Mouse (Mus musculus) kidney, adult 11 months (tissue): ENCODE results near the gene Plxna2.

ENCODE experiments used
- DNase-seq: peaks from one replicate; pipeline ENCODE4 v3.0.0; 2022

Plxna2 gene

GRCm38 (mm10) chr1:194714138-194715031 lies 96.4 kb downstream of the Plxna2 start:
- no peak for DNase-seq

DNA sequence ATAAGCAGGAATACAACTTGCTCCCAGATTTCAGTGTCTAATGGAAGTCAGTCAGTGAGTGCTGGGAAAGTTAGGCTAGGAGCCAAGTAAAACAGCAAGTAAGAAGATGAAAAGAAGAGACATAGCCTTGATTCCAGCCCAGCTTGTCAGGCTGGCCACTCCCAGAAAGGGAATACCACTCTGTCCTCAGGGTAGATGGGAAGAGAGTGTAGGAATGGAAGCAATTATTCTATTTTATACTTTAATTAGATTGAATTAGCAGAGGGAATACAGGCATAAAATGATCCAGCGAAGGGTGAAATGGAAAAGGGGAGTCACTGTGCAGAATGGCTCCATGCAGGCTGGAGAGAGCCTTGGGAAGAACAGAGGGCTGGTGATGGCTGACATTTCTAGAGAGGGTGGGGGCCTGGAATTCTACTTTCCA lies 99.4 kb downstream of the Plxna2 start:
- no peak for DNase-seq

DNA sequence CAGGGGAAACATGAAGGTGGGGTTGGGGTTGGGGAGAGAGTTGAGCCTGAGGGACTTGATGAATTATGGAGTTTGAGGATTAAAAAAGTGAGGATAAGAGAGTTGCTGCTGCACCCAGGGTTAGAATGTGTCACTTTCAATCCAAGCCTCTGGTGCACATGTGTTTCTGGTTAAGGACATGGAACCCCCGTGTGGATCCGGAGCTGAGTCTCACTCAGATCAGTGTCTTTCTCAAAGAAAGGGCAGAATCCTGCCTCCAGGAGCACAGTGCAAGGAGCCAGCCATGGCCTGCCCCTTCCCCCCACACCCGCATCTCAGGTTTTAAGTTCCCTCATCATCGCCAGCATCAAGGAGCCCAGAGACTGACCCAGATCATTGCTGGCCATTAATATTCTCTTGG lies 102.4 kb downstream of the Plxna2 start:
- no peak for DNase-seq

GRCm38 (mm10) chr1:194721260-194721659 lies 103.2 kb downstream of the Plxna2 start:
- no peak for DNase-seq

- DNase-seq, result peak; percentile 55
These were observed 104.3 kb downstream of the Plxna2 start for GRCm38 (mm10) chr1:194722329-194722728.

DNA sequence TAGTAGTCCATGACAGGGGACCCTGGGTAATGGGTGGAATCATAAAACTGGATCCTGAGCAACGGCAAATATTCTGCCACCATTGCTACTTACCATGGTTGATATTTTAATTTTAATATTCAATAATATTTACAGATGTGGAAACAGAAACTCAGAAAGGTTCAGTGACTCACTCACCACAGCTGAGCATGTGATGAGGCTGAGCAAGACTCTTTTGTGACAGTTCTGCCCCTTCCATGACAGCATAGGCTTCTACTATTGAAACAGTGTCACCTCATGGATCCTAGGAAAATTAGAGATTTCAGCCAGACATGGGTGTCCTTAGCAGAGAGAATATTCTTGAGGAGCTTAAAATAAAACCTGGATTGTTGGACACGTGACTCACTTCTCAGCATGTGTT lies 116.8 kb downstream of the Plxna2 start:
- DNase-seq, result no peak

- no peak for DNase-seq
These were observed 121.9 kb downstream of the Plxna2 start for GRCm38 (mm10) chr1:194739894-194740293.

- no peak for DNase-seq
These were observed 124.9 kb downstream of the Plxna2 start for GRCm38 (mm10) chr1:194742901-194743422.

DNA sequence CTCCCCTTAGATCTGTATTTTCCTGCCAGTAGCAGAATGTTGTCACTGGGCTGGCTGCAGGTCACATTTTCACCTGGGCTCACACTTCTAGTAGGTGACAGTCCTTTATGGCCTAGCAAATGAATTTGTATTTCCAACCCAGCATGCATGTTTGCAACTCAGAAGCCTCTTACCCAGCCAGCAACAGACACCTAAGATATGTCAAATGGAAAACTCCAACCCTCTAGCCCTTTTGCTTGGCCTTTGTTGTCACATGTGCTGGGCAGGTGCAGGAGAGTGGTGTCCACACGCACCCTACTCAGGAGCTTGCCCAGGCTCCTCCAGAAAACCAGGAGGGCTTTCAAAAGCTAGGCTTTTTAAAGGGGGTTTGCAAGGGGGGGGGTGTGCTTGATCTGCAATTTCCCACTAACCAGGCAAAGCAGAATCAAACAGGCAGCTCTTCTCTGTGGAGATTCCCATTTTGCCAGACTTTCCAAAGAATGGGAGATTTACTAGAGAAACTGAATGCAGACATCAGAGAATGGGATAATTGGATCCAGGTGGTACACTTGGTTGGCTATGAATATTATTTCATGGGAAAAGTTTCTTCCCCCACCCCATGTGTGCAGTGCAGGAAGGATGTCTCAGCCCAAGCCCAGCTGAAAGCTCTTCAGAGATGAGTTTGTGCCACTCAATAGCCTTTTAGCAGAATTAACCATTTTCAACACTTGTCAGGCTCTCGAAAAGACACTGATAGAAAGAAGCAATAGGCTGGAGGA lies 127.3 kb downstream of the Plxna2 start:
- no peak for DNase-seq

- peak; percentile 56 for DNase-seq
These were observed 128.6 kb downstream of the Plxna2 start for GRCm38 (mm10) chr1:194746332-194747249.

- DNase-seq, result no peak
These were observed 129.2 kb downstream of the Plxna2 start for GRCm38 (mm10) chr1:194747258-194747657.

- no peak for DNase-seq
These were observed 135.2 kb downstream of the Plxna2 start for GRCm38 (mm10) chr1:194753168-194753567.

- DNase-seq, result peak; percentile 13
These were observed 138.0 kb downstream of the Plxna2 start for GRCm38 (mm10) chr1:194756001-194756400.

DNA sequence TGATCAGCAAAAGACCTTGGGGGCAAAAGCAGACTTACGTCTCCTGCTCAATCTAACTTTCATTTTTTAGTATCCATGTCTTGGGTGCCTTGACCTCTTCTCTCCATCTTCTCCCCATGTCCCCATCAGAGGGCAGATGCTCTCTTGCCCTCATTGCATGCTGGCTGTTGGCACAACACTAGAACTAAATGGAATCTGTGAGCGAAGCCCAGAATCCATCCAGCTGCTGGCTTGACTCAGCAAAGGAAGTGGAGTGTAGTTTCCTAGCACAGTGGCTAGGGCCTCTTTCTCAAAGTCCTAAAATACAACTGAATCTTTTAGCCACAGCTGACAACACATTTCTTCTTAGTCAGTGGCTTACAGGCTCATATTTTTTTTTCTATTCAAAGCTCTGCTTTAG lies 138.4 kb downstream of the Plxna2 start:
- DNase-seq, result peak; percentile 8

- no peak for DNase-seq
These were observed 138.8 kb downstream of the Plxna2 start for GRCm38 (mm10) chr1:194756863-194757262.

GRCm38 (mm10) chr1:194761432-194762212 lies 143.6 kb downstream of the Plxna2 start:
- DNase-seq, result no peak

- no peak for DNase-seq
These were observed 144.9 kb downstream of the Plxna2 start for GRCm38 (mm10) chr1:194762896-194763295.

DNA sequence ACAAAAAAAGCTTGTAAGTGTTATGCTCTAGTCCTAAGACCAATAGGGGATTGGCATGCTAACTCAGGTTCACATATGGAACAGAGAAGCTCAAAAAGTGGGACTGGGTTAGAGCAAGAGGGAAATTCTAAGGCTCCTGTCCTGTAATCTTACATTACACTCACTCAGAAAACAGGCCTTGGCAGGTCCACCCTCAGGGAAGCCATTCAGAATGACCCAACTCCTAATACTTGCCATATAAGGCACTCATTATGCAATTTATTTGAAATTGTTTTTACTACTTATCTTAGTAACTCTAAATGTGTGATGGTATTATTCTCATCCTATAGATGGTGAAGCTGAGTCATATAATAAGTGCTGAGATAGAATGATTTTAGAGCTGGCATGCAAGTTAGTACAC lies 146.9 kb downstream of the Plxna2 start:
- DNase-seq, result no peak

DNA sequence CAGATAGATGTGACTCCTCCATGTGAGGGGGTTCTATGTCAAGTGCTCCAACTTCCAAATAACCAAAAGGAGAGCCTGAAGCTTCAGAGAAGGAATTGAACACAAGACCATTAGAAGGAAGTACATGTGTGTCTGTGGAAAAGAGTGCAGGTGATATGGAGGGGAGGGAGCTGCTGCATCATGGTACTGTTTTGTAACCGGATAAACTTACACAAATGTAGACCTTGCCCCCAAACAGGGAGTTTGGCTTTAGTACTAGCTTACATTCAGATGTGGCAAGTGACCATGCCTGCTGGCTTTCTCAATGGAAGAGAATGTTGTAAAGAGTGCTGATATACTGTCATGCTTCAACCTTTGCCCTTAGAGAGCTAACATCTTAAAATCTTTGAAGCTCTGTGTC lies 150.8 kb downstream of the Plxna2 start:
- no peak for DNase-seq

GRCm38 (mm10) chr1:194772053-194772452 lies 154.0 kb downstream of the Plxna2 start:
- no peak for DNase-seq

DNA sequence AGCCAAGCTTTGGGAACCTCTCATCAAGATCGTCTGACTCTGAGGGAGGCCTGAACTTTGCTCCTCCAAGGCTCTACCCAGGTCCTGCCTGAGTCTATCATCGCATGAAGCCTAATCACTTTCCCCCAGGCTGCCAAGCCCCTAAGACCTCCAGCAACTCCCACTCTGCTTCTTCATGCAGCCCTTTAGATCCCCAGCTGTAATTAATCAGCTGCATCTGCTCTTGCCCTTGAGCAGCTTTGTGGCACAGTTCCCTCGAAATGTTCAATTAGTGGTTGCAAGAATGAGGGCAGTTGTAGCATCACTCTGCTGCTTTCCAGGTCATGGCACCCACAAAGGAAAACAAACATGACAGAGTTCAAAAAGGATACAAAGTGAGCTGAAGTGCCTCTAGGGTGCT lies 155.9 kb downstream of the Plxna2 start:
- no peak for DNase-seq

DNA sequence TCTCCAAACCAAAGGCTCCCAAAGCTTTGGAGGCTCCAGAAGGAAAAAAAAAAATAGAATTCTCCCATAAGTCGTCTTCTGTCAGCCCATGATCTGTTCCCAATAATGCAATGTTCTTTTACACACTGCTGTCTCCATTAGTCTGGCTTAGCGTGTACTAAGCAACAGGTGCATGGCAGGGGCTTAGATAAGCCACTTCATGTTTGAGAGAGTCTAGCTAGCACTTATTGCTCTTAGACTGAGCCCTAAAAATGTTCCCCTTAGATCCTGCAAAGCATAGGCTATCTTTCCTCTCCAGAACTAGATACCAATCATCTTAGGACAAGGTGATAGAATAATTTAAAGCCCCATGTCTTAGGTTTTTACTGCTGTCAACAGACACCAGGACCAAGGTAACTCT lies 156.3 kb downstream of the Plxna2 start:
- DNase-seq, result no peak
